Mouse (Mus musculus): ENCODE results near the gene Vwa3b. TPM values are rescaled to one million over a fixed set of nuclear protein-coding genes. Genes with fewer than 3 reads are reported as not detected.

The Vwa3b gene
- total RNA-seq, 1 experiment, result 17.5 TPM

DNA sequence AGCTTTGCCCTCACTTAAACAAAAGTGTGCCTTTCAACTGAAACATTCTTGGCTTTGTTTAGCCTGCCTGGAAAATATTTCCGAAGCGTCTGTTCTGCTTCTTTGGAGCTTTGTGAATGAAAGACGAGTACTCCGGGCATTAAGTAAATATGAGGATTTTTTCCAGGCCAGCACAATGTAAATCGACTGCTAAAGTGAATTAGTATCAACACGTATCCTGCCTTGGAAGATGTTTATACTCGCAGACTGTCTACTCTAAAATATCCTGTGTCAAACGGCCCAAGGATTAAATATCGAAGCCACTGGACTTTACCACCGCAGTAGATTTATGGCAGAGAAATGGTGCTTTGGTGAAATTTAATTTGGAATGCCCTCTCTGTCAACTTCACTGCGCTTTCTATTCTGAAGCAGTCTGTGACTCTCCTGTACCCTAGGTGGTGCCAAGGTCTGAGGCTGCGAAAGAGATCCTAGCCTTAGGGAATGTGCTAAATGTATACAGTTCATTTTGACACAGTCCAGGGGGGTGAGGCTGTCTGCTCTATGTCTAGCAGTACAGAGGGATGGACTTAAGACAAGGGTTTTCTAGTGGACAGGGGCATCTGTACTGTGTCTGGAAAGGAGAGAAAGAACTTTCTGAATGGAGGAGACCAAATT, 98.4 kb downstream of the Vwa3b start:
- in situ Hi-C loops (cut with MboI; ENCODE audit: low sequenced_read_pairs in 2 of 2, unreplicated experiment in 2 of 2), result no loop called here
- H3K4me1 ChIP-seq (ENCODE audit: control insufficient read depth in 2 of 2, insufficient read depth in 2 of 2, low read length in 2 of 2, poor library complexity in 1 of 2), result peaks cover 5 to 8% of the 10 kb centered on the region in 2 experiments; a peak in 3 of 4 replicates
- no peak for DNase-seq (ENCODE audit: low read depth, low spot score)
- no peak overlapping the region for H3K27ac ChIP-seq (ENCODE audit: insufficient read depth, low read depth, low read length, poor library complexity, severe bottlenecking)
- no peak overlapping the region for H3K9ac ChIP-seq (ENCODE audit: insufficient read depth, low read depth, low read length, poor library complexity, severe bottlenecking)
- 0 out of 2 replicates have a peak, but pooled peaks cover 2% of the 10 kb centered on the region for H3K36me3 ChIP-seq (ENCODE audit: control insufficient read depth, insufficient read depth, low read length, poor library complexity, severe bottlenecking)
- H3K9me3 ChIP-seq (ENCODE audit: control insufficient read depth, insufficient read depth, low read depth, low read length), result no peaks in the 10 kb centered on the region
- no peak for TF ChIP-seq HCFC1 (IDR thresholded peaks at IDR 0.05; ENCODE audit: borderline replicate concordance, insufficient read depth, low read length)
- no peak for TF ChIP-seq ZC3H11A (IDR thresholded peaks at IDR 0.05; ENCODE audit: borderline replicate concordance, low read depth, low read length)
- no peak for TF ChIP-seq CHD2 (IDR thresholded peaks at IDR 0.05; ENCODE audit: low read depth, low read length)
- TF ChIP-seq ZNF384 (IDR thresholded peaks at IDR 0.05; ENCODE audit: low read depth, low read length), result no peak
- TF ChIP-seq MAFK (IDR thresholded peaks at IDR 0.05; ENCODE audit: insufficient read depth, low read depth, low read length), result no peak
- H3K4me3 ChIP-seq (ENCODE audit: insufficient read depth in 1 of 2, low read depth in 1 of 2, low read length in 2 of 2, poor library complexity in 1 of 2, severe bottlenecking in 1 of 2), result no peak overlapping the region

GRCm38 (mm10) chr1:37130012-37130570, 103.7 kb downstream of the Vwa3b start:
- no peak for TF ChIP-seq ZC3H11A (IDR thresholded peaks at IDR 0.05; ENCODE audit: borderline replicate concordance, low read depth, low read length)
- TF ChIP-seq HCFC1 (IDR thresholded peaks at IDR 0.05; ENCODE audit: borderline replicate concordance, insufficient read depth, low read length), result no peak
- TF ChIP-seq CHD2 (IDR thresholded peaks at IDR 0.05; ENCODE audit: low read depth, low read length), result no peak
- TF ChIP-seq ZNF384 (IDR thresholded peaks at IDR 0.05; ENCODE audit: low read depth, low read length), result peak; percentile 79
- no peak overlapping the region for H3K4me3 ChIP-seq (ENCODE audit: insufficient read depth in 1 of 2, low read depth in 1 of 2, low read length in 2 of 2, poor library complexity in 1 of 2, severe bottlenecking in 1 of 2)
- peak overlapping the region; percentile 61; the same call in 1 of the 2 replicates for H3K27ac ChIP-seq (ENCODE audit: insufficient read depth, low read depth, low read length, poor library complexity, severe bottlenecking)
- peaks cover 11 to 12% of the 10 kb centered on the region in 2 experiments for H3K4me1 ChIP-seq (ENCODE audit: control insufficient read depth in 2 of 2, insufficient read depth in 2 of 2, low read length in 2 of 2, poor library complexity in 1 of 2)
- DNase-seq (ENCODE audit: low read depth, low spot score), result peak; percentile 80
- H3K9me3 ChIP-seq (ENCODE audit: control insufficient read depth, insufficient read depth, low read depth, low read length), result no peaks in the 10 kb centered on the region
- 0 out of 2 replicates have a peak, but pooled peaks cover 2% of the 10 kb centered on the region for H3K36me3 ChIP-seq (ENCODE audit: control insufficient read depth, insufficient read depth, low read length, poor library complexity, severe bottlenecking)
- in situ Hi-C loops (cut with MboI; ENCODE audit: low sequenced_read_pairs in 2 of 2, unreplicated experiment in 2 of 2), result no loop called here
- H3K9ac ChIP-seq (ENCODE audit: insufficient read depth, low read depth, low read length, poor library complexity, severe bottlenecking), result peak overlapping the region; percentile 13; the same call in 1 of the 2 replicates

DNA sequence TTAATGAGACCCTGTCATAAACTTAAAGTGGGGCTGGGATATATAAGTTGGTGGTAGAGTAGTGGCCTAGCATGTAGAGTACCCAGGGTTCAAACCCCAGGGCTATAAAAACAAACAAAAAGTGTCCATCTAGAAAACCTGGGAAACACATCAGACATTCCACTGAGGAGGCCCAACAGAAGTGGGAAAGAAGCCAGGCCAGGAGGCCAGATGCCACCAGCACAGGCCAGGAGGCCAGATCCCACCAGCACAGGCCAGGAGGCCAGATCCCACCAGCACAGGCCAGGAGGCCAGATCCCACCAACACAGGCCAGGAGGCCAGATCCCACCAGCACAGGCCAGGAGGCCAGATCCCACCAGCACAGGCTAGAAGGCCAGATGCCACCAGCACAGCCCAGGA, 104.8 kb downstream of the Vwa3b start:
- H3K9me3 ChIP-seq (ENCODE audit: control insufficient read depth, insufficient read depth, low read depth, low read length), result no peaks in the 10 kb centered on the region
- peaks cover 11 to 12% of the 10 kb centered on the region in 2 experiments for H3K4me1 ChIP-seq (ENCODE audit: control insufficient read depth in 2 of 2, insufficient read depth in 2 of 2, low read length in 2 of 2, poor library complexity in 1 of 2)
- H3K27ac ChIP-seq (ENCODE audit: insufficient read depth, low read depth, low read length, poor library complexity, severe bottlenecking), result peak overlapping the region; percentile 2; the same call in 1 of the 2 replicates
- no peak for DNase-seq (ENCODE audit: low read depth, low spot score)
- H3K4me3 ChIP-seq (ENCODE audit: insufficient read depth in 1 of 2, low read depth in 1 of 2, low read length in 2 of 2, poor library complexity in 1 of 2, severe bottlenecking in 1 of 2), result no peak overlapping the region
- no peak for TF ChIP-seq HCFC1 (IDR thresholded peaks at IDR 0.05; ENCODE audit: borderline replicate concordance, insufficient read depth, low read length)
- no peak for TF ChIP-seq CHD2 (IDR thresholded peaks at IDR 0.05; ENCODE audit: low read depth, low read length)
- no peak for TF ChIP-seq MAFK (IDR thresholded peaks at IDR 0.05; ENCODE audit: insufficient read depth, low read depth, low read length)
- no peak for TF ChIP-seq ZNF384 (IDR thresholded peaks at IDR 0.05; ENCODE audit: low read depth, low read length)
- 0 out of 2 replicates have a peak, but pooled peaks cover 2% of the 10 kb centered on the region for H3K36me3 ChIP-seq (ENCODE audit: control insufficient read depth, insufficient read depth, low read length, poor library complexity, severe bottlenecking)
- in situ Hi-C loops (cut with MboI; ENCODE audit: low sequenced_read_pairs in 2 of 2, unreplicated experiment in 2 of 2), result no loop called here
- H3K9ac ChIP-seq (ENCODE audit: insufficient read depth, low read depth, low read length, poor library complexity, severe bottlenecking), result no peak overlapping the region

DNA sequence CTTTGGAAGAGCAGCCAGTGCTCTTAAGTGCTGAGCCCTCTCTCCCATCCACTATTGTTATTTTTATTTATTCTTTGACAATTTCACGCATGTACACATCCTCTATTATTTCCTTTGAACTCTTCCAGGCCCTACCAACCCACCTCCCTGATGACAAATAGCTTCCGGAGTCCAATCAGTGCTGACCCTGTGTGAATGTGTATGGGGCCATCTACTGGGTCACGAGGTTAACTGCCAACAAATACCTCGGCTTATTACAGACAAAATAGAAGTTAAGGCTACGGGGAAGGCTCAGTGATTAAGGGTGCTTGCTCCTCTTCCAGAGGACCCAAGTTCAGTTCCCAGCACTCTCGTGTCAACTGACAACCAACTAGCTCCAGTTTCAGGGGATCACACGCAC, 106.0 kb downstream of the Vwa3b start:
- TF ChIP-seq CHD2 (IDR thresholded peaks at IDR 0.05; ENCODE audit: low read depth, low read length), result no peak
- no peak for TF ChIP-seq ZC3H11A (IDR thresholded peaks at IDR 0.05; ENCODE audit: borderline replicate concordance, low read depth, low read length)
- no peak for TF ChIP-seq ZNF384 (IDR thresholded peaks at IDR 0.05; ENCODE audit: low read depth, low read length)
- no peak for TF ChIP-seq MAFK (IDR thresholded peaks at IDR 0.05; ENCODE audit: insufficient read depth, low read depth, low read length)
- no peak for TF ChIP-seq HCFC1 (IDR thresholded peaks at IDR 0.05; ENCODE audit: borderline replicate concordance, insufficient read depth, low read length)
- H3K9ac ChIP-seq (ENCODE audit: insufficient read depth, low read depth, low read length, poor library complexity, severe bottlenecking), result no peak overlapping the region

More for the DNA sequence above, 106.0 kb downstream of the Vwa3b start:
- in situ Hi-C loops (cut with MboI; ENCODE audit: low sequenced_read_pairs in 2 of 2, unreplicated experiment in 2 of 2), result no loop called here
- Histone ChIP-seq H3K4me3 (ENCODE audit: insufficient read depth in 1 of 2, low read depth in 1 of 2, low read length in 2 of 2, poor library complexity in 1 of 2, severe bottlenecking in 1 of 2) (no peak overlapping the region), H3K4me1 (ENCODE audit: control insufficient read depth in 2 of 2, insufficient read depth in 2 of 2, low read length in 2 of 2, poor library complexity in 1 of 2) (peaks cover 9 to 12% of the 10 kb centered on the region in 2 experiments), H3K27ac (ENCODE audit: insufficient read depth, low read depth, low read length, poor library complexity, severe bottlenecking) (no peak overlapping the region), H3K36me3 (ENCODE audit: control insufficient read depth, insufficient read depth, low read length, poor library complexity, severe bottlenecking) (0 out of 2 replicates have a peak, but pooled peaks cover 2% of the 10 kb centered on the region), H3K9me3 (ENCODE audit: control insufficient read depth, insufficient read depth, low read depth, low read length) (no peaks in the 10 kb centered on the region)
- no peak for DNase-seq (ENCODE audit: low read depth, low spot score)

All from ES-E14 (cell line).